Mouse (Mus musculus): ENCODE measurements at regions not wholly inside any gene's neighbourhood (a gene's known extent, or its start where the extent isn't known, plus 50 kb on each side); places are given as distances from the start of the nearest gene placed in this dataset.

GRCm38 (mm10) chr5:58286680-58287223 lies 569.0 kb downstream of the Pcdh7 start:
- no peak for DNase-seq (ENCODE audit: inconsistent ontology term)

- DNase-seq (ENCODE audit: inconsistent ontology term) = peak; percentile 76
These were observed 573.5 kb downstream of the Pcdh7 start for GRCm38 (mm10) chr5:58291261-58291660.

- no peak for DNase-seq (ENCODE audit: inconsistent ontology term)
These were observed 577.1 kb downstream of the Pcdh7 start for GRCm38 (mm10) chr5:58294903-58295302.

GRCm38 (mm10) chr5:58331356-58331755 lies 613.6 kb downstream of the Pcdh7 start:
- no peak for DNase-seq (ENCODE audit: inconsistent ontology term)
